Mouse (Mus musculus) erythroblast, embryonic 14.5 days (primary cell): ENCODE measurements around the gene Myo5a. TPM values are rescaled to one million over a fixed set of nuclear protein-coding genes. Genes with fewer than 3 reads are reported as not detected.

Experiments used
- H3K27me3 ChIP-seq: 2 replicates; pipeline ENCODE4 v1.6.1; 2012; ENCODE audit warnings: inconsistent platforms; ENCODE audit not compliant: control insufficient read depth
- H3K36me3 ChIP-seq: 2 replicates; pipeline ENCODE4 v1.6.1; 2012; ENCODE audit warnings: mild to moderate bottlenecking, inconsistent platforms; ENCODE audit not compliant: control insufficient read depth
- H3K4me1 ChIP-seq: 2 replicates; pipeline ENCODE4 v1.6.1; 2012; ENCODE audit warnings: inconsistent platforms; ENCODE audit not compliant: control insufficient read depth
- H3K4me3 ChIP-seq: replicated peaks from 2 replicates; pipeline ENCODE3; 2012; ENCODE audit warnings: moderate library complexity, mild to moderate bottlenecking, inconsistent platforms
- H3K9me3 ChIP-seq: 2 replicates; pipeline ENCODE4 v1.6.1; 2012; ENCODE audit warnings: low read length, inconsistent platforms, mixed read lengths; ENCODE audit not compliant: control insufficient read depth
- GATA1 ChIP-seq: IDR thresholded peaks from 2 replicates; pipeline ENCODE4 v1.6.1; 2012; ENCODE audit warnings: low read length, inconsistent platforms, mixed read lengths
- TAL1 ChIP-seq: IDR thresholded peaks from 3 replicates; pipeline ENCODE4 v1.6.1; 2012; ENCODE audit warnings: low read length, inconsistent platforms, mixed read lengths
- polyA plus RNA-seq: library from polyadenylated mRNA; stranded (reverse); fragments of >175 nt; gene quantifications from 2 replicates; pipeline ENCODE4 v1.2.3, GENCODE M21; 2012

The Myo5a gene
- polyA plus RNA-seq, 1 experiment: 0.08 TPM

DNA sequence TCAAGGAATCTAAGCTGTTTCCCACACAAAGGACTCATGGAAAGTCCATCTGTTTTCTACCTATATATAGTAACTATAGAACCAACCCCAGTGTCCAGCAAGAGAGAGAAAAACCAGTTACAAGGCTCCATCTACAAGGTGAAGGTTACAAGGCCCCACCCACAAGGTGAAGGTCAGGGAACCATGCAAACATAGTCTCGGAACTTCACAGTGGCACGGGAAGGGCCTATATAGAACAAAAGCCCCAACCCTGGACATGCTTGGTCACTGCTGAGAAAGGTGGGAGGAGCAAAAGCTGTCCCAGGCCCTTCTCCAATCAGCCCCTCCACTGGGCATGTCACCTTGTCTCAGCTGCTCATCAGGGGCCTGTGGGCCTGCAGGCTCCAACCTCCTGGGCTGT lies 164.9 kb downstream of the Myo5a start:
- no peaks in the 10 kb centered on the region for H3K4me1 ChIP-seq
- H3K27me3 ChIP-seq: peaks cover 25% of the 10 kb centered on the region
- no peaks in the 10 kb centered on the region for H3K9me3 ChIP-seq
- no peak overlapping the region for H3K4me3 ChIP-seq
- H3K36me3 ChIP-seq: no peaks in the 10 kb centered on the region
- TF ChIP-seq TAL1 (no peak), GATA1 (no peak)

DNA sequence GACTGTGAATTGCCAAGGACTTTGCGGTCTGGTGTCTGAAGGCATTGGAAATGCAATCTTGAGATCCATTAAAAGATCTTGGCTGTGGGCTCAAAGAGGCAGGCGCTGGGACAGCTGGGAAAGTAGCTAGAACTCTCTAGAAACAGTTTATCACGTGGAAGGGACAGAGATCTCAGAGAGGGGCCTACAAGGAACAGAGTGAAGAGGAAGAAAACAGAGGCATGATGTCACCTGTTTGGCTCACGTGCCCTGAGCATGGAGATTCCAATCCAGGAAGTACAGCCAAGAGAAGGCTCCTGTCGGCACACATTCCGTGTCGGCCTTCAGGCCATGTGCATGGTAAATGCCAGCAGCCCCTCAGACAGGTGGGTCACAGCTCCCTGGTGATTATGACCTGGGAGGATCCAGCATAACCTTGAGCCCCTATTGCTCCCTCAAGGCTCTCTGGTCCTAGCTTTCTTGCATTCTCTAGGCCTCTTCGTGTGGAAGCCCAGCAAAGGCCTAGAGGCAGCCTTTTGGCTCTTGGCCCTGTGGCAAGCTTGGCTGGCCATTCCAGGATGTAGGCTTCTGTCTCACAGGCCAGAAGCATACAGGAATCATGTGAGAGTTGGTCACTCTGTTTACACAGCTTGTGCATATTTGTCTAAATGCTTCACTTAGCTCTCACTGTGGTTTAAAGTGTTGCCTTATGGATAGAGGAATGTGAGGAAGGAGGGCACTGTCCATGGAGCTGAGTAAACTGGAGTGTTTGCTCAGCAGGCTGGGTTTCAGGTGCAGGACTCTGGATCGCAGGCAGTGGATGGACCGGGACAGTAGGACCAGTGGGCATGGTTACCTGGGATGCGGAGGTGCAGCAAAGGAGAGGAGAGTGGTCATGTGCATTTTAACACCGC lies 165.8 kb downstream of the Myo5a start:
- H3K9me3 ChIP-seq: no peaks in the 10 kb centered on the region
- no peaks in the 10 kb centered on the region for H3K4me1 ChIP-seq
- H3K36me3 ChIP-seq: no peaks in the 10 kb centered on the region
- TF ChIP-seq GATA1 (no peak), TAL1 (no peak)
- peaks cover 18% of the 10 kb centered on the region for H3K27me3 ChIP-seq
- no peak overlapping the region for H3K4me3 ChIP-seq

- H3K27me3 ChIP-seq: peaks cover 6% of the 10 kb centered on the region; the same call in 1 of the 2 replicates
- no peaks in the 10 kb centered on the region for H3K36me3 ChIP-seq
- TF ChIP-seq TAL1: no peak
- TF ChIP-seq GATA1: no peak
- H3K9me3 ChIP-seq: no peaks in the 10 kb centered on the region
- no peaks in the 10 kb centered on the region for H3K4me1 ChIP-seq
- H3K4me3 ChIP-seq: no peak overlapping the region
Observed at GRCm38 (mm10) chr9:75238179-75238578, 167.4 kb downstream of the Myo5a start.

DNA sequence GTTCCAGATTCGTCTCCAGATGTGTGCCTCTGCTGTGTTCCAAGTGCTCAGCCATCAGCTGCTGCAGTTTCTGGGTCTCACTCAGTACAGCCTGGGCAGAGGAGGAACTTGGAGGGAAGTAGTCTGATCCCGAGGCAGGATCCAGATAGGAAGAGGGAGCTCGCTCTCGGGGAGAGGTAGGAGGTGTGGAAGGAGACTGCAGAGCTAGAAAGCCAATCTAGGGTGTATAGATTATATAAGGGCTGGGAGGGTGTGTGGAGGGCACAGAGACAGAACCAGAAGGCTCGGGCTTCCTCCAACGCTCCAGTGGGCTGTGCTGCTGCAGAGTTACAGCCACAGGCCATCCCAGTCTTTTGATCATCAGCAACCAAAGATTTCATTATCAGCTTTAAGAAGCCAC lies 172.2 kb downstream of the Myo5a start:
- Histone ChIP-seq H3K9me3 (no peaks in the 10 kb centered on the region), H3K36me3 (no peaks in the 10 kb centered on the region), H3K4me1 (no peaks in the 10 kb centered on the region), H3K27me3 (no peaks in the 10 kb centered on the region), H3K4me3 (no peak overlapping the region)
- TF ChIP-seq GATA1 (no peak), TAL1 (no peak)

DNA sequence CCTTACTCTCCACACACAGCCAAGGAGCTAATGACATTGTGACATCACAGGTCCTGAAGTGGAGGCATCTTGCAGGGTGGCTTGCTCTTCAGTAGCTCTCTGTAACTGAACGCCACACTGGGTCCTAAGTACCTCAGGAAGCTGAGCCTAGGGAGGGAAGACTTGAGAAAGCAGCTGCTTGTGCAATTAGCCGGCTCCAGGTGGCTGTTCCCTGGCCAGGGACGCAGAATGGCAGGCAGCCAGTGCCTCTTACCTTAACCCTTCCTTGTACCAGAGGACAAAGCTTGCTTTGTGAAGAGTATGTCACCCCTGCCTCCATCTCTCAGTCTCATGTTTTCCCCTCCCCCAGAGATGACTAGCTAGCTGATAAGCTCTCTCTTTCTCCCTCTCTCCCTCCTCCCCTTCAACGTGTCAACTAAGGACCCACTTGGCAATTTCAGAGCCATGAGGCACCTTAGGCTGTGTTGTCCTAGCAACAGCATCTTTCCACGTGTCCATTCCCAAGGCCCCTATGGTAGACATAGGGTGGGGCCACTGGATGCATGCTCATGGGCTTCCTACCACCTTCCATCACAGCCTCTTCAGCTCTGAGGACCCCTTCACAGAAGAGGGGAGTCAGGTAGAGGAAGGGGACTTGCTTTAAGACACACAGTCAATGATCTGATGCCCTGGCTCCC lies 173.1 kb downstream of the Myo5a start:
- TF ChIP-seq GATA1 (no peak), TAL1 (no peak)
- no peak overlapping the region for H3K4me3 ChIP-seq
- no peaks in the 10 kb centered on the region for H3K9me3 ChIP-seq
- H3K4me1 ChIP-seq: no peaks in the 10 kb centered on the region
- no peaks in the 10 kb centered on the region for H3K27me3 ChIP-seq
- H3K36me3 ChIP-seq: no peaks in the 10 kb centered on the region

DNA sequence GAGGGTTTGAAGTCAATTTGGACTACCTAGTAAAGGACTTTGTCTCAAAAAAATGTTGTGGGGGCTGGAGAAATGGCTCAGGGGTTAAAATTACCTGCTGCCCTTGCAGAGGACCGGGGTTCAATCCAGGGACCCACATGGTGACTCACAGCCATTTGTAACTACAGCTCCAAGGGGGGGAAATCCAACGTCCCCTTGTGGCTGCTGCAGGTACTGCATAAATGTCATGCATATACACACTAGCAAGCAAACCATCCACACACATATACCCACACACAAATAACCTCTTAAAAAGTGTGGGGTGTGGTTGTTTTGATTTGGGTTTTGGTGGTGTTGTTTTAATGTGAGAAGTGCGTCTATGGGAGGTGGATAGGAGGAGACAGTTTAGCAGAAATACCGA lies 173.7 kb downstream of the Myo5a start:
- Histone ChIP-seq H3K9me3 (no peaks in the 10 kb centered on the region), H3K27me3 (no peaks in the 10 kb centered on the region), H3K36me3 (no peaks in the 10 kb centered on the region), H3K4me1 (no peaks in the 10 kb centered on the region), H3K4me3 (no peak overlapping the region)
- TF ChIP-seq TAL1 (no peak), GATA1 (no peak)

- no peaks in the 10 kb centered on the region for H3K27me3 ChIP-seq
- H3K4me1 ChIP-seq: no peaks in the 10 kb centered on the region
- H3K4me3 ChIP-seq: no peak overlapping the region
- H3K9me3 ChIP-seq: no peaks in the 10 kb centered on the region
- TF ChIP-seq TAL1 (no peak), GATA1 (no peak)
- H3K36me3 ChIP-seq: no peaks in the 10 kb centered on the region
Observed at GRCm38 (mm10) chr9:75246080-75246930, 175.5 kb downstream of the Myo5a start.

DNA sequence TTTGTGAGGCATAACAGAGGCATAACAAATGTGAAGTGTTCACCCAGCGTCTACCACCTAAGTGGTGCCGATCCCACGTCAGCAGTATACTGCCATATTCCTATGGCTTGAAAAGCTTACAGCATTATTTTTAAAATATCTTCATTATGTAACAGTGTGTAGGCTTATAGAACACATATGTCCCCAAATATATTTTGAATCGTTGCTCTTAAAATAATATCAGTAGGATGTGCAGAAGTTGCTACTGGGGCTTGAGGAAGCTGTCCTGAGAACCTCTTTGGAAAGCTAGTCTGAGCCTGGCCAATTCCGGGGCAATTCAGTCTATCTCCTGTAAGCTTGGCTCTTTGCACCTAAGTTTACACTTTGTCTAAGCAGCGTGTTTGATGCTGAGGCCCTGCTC lies 177.1 kb downstream of the Myo5a start:
- no peaks in the 10 kb centered on the region for H3K27me3 ChIP-seq
- H3K36me3 ChIP-seq: no peaks in the 10 kb centered on the region
- H3K4me3 ChIP-seq: no peak overlapping the region
- no peaks in the 10 kb centered on the region for H3K9me3 ChIP-seq
- no peaks in the 10 kb centered on the region for H3K4me1 ChIP-seq
- TF ChIP-seq GATA1 (no peak), TAL1 (no peak)

DNA sequence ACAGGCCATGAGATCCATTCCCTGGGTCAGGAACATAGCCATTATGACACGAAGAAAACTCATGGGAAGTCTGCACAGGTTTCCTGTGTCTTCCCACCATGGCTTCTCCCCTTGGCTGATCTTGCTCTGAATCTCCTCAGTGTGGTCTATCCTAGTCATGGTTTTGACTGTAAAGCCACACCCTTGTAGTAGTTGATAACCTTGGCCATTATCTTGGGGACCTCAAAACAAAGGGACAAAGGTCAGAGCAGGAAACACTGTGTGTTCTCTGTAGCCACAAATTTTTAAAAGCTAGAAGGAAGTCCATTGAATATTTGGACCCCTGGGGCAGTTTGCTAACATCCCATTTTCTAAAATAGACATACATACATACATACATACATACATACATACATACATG lies 177.5 kb downstream of the Myo5a start:
- Histone ChIP-seq H3K4me3 (no peak overlapping the region), H3K36me3 (no peaks in the 10 kb centered on the region), H3K9me3 (no peaks in the 10 kb centered on the region), H3K27me3 (no peaks in the 10 kb centered on the region), H3K4me1 (no peaks in the 10 kb centered on the region)
- TF ChIP-seq TAL1 (no peak), GATA1 (no peak)
